Mouse (Mus musculus): ENCODE results near the gene Notch2. TPM values are rescaled to one million over a fixed set of nuclear protein-coding genes. Genes with fewer than 3 reads are reported as not detected.

The Notch2 gene
- polyA plus RNA-seq, 1 experiment from 2014 or later = 8.2 TPM

DNA sequence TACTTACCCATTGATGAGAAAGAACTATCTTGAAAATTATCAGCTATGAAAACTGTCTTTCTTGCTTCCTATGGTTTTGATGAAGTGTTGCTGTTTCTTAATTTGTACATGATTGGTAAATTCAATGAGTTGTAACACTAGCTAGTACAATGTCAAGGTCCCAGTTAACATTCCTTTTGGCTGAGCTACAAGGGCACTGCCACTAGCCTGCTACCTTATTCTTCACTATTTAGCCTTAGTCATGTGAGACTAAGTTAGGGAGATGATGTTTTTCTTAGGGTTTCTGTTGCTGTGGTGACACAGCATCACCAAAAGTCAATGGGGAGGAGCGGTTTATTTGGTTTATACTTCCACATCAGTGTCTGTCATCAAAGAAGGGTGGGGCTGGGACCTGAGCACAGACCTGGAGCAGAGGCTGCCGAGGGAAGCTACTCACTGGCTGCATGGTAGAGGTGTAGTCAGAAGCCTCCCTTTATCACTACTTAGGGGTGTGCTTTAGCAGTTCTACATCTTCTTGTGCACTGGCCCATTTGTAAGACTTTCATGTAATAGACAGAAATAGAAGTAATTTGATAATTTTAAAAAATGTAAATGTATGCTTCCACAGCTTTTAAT, 66.4 kb downstream of the Notch2 start:
- H3K36me3 ChIP-seq (ENCODE audit: control insufficient read depth, insufficient read depth, low read length) = no peaks in the 10 kb centered on the region
- peaks cover 12% of the 10 kb centered on the region for H3K4me1 ChIP-seq (ENCODE audit: control insufficient read depth, insufficient read depth, low read length)
- ATAC-seq (ENCODE audit: low read depth) = no peak
- no peaks in the 10 kb centered on the region for H3K9me3 ChIP-seq (ENCODE audit: control insufficient read depth, low read length)
- no peak overlapping the region for H3K4me2 ChIP-seq (ENCODE audit: low read depth, low read length)
- WGBS = 91% methylated on average over 2 of the region's 2 CpGs
- no peak overlapping the region for H3K27ac ChIP-seq (ENCODE audit: low read depth, low read length)
- H3K27me3 ChIP-seq (ENCODE audit: control insufficient read depth, insufficient read depth, low read length) = no peaks in the 10 kb centered on the region
- no peak overlapping the region for H3K9ac ChIP-seq (replicated peaks; ENCODE audit: low read depth, low read length)
- no peak overlapping the region for H3K4me3 ChIP-seq (ENCODE audit: low read depth, low read length)

DNA sequence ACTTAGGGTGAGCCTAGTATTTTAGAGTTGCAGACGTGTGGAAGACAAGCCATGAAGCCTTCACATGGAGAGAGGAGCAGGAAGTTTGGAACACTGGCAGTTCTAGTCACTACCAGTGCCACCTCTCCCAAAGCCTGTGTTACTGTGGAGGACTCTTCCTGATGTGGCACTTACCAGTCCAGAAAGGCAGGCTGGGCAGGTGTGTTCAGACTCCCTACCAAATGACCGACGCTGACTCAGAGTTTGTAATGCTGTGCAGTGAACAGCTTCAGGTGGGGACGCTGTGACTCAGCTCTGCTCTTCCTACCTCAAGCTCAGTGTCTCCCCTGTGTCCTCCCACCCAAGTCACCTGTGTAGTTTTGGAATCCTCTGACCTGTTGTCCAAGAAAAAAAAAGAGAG, 67.3 kb downstream of the Notch2 start:
- no peak for ATAC-seq (ENCODE audit: low read depth)
- no peaks in the 10 kb centered on the region for H3K9me3 ChIP-seq (ENCODE audit: control insufficient read depth, low read length)
- 90% methylated on average over 4 of the region's 4 CpGs for WGBS
- no peak overlapping the region for H3K27ac ChIP-seq (ENCODE audit: low read depth, low read length)
- H3K4me3 ChIP-seq (ENCODE audit: low read depth, low read length) = no peak overlapping the region
- H3K4me1 ChIP-seq (ENCODE audit: control insufficient read depth, insufficient read depth, low read length) = peaks cover 12% of the 10 kb centered on the region
- no peaks in the 10 kb centered on the region for H3K27me3 ChIP-seq (ENCODE audit: control insufficient read depth, insufficient read depth, low read length)
- no peak overlapping the region for H3K4me2 ChIP-seq (ENCODE audit: low read depth, low read length)
- H3K9ac ChIP-seq (replicated peaks; ENCODE audit: low read depth, low read length) = no peak overlapping the region
- H3K36me3 ChIP-seq (ENCODE audit: control insufficient read depth, insufficient read depth, low read length) = no peaks in the 10 kb centered on the region

DNA sequence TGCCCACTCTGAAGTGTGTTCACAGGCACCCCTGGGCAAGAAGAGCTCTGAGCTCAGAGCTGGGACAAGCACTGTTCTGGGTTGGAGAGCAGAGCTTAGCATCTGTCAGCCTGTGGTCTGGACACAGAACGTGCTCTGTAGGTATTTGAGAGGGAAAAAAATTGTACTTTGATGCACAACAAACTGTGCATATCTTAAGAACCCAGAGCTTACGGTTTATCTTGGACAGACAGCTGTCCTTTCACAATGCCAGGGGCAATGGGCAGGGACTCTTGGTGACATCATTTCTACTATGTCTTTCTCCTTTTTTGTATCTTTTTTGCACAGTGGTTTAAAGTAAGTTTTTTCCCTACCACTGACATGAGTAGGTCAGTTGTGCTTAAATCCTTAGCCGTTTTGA, 68.9 kb downstream of the Notch2 start:
- no peak overlapping the region for H3K27ac ChIP-seq (ENCODE audit: low read depth, low read length)

GRCm38 (mm10) chr3:98082972-98083371, 69.6 kb downstream of the Notch2 start:
- Histone ChIP-seq H3K4me2 (ENCODE audit: low read depth, low read length) (no peak overlapping the region), H3K27me3 (ENCODE audit: control insufficient read depth, insufficient read depth, low read length) (no peaks in the 10 kb centered on the region), H3K27ac (ENCODE audit: low read depth, low read length) (no peak overlapping the region), H3K4me1 (ENCODE audit: control insufficient read depth, insufficient read depth, low read length) (peaks cover 18% of the 10 kb centered on the region), H3K4me3 (ENCODE audit: low read depth, low read length) (no peak overlapping the region), H3K9ac (replicated peaks; ENCODE audit: low read depth, low read length) (no peak overlapping the region), H3K9me3 (ENCODE audit: control insufficient read depth, low read length) (no peaks in the 10 kb centered on the region), H3K36me3 (ENCODE audit: control insufficient read depth, insufficient read depth, low read length) (no peaks in the 10 kb centered on the region)
- ATAC-seq (ENCODE audit: low read depth) = no peak
- WGBS = 89% methylated on average over 3 of the region's 3 CpGs

More for the DNA sequence above, 68.9 kb downstream of the Notch2 start:
- Histone ChIP-seq H3K4me2 (ENCODE audit: low read depth, low read length) (no peak overlapping the region), H3K27me3 (ENCODE audit: control insufficient read depth, insufficient read depth, low read length) (no peaks in the 10 kb centered on the region), H3K9me3 (ENCODE audit: control insufficient read depth, low read length) (no peaks in the 10 kb centered on the region), H3K9ac (replicated peaks; ENCODE audit: low read depth, low read length) (no peak overlapping the region), H3K36me3 (ENCODE audit: control insufficient read depth, insufficient read depth, low read length) (no peaks in the 10 kb centered on the region), H3K4me3 (ENCODE audit: low read depth, low read length) (no peak overlapping the region), H3K4me1 (ENCODE audit: control insufficient read depth, insufficient read depth, low read length) (peaks cover 18% of the 10 kb centered on the region)
- ATAC-seq (ENCODE audit: low read depth) = no peak
- 84% methylated on average over 3 of the region's 3 CpGs for WGBS

DNA sequence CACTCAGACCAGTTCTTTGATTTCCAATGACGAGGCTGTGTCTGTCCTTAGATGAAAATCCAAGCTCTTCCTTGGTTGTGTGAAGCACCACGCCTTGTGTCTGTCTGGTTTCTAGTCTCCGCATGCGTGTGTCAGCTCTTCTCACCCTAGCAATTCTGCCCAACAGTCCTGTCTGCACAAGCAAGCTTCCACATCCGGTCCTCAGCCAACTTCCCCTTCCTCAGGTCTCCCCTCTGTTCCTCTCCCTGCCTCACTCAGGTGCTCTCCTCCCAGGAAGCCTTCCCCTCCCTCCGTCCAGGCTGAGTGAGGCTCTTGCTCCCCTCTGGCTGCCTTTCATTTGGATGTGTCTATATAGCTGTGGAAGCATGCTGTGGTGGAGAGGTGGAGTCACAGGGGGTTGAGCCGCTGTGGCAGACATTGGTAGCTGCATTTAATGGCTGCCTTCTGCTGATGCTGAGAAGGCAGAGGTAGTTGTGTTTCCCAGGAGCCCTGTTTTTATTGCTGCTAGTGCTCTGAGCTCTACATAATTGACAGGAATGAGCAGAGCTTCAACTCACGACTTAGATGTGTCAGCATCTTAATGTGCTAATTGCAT, 70.8 kb downstream of the Notch2 start:
- H3K4me2 ChIP-seq (ENCODE audit: low read depth, low read length) = no peak overlapping the region
- no peaks in the 10 kb centered on the region for H3K36me3 ChIP-seq (ENCODE audit: control insufficient read depth, insufficient read depth, low read length)
- WGBS = 51% methylated on average over 8 of the region's 8 CpGs
- peaks cover 18% of the 10 kb centered on the region for H3K4me1 ChIP-seq (ENCODE audit: control insufficient read depth, insufficient read depth, low read length)
- H3K27ac ChIP-seq (ENCODE audit: low read depth, low read length) = peak overlapping the region; percentile 11; the same call in 1 of the 2 replicates
- H3K27me3 ChIP-seq (ENCODE audit: control insufficient read depth, insufficient read depth, low read length) = no peaks in the 10 kb centered on the region
- ATAC-seq (ENCODE audit: low read depth) = peak; percentile 62; the same call in 1 of the 2 replicates
- no peak overlapping the region for H3K9ac ChIP-seq (replicated peaks; ENCODE audit: low read depth, low read length)
- H3K9me3 ChIP-seq (ENCODE audit: control insufficient read depth, low read length) = no peaks in the 10 kb centered on the region
- H3K4me3 ChIP-seq (ENCODE audit: low read depth, low read length) = no peak overlapping the region

DNA sequence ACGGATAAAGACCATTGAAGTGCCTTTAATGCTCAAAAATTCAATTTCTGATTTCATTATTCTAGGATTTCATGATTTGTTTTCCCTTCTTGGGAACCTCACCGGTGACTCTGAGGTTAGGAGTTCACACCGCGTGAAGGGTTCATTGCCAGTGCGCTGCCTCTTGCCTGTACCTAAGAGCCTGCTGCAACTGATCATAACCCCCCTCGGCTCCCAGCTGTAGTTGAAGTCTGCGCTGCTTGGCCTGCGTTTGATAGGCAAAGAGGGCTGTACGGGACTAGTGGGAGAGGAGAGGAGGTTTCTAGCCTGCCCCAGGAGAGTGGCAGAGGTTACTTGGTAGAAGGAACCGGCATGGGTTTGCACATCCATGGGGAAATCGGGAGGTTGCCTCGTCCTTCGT, 71.5 kb downstream of the Notch2 start:
- no peak overlapping the region for H3K4me3 ChIP-seq (ENCODE audit: low read depth, low read length)
- H3K9me3 ChIP-seq (ENCODE audit: control insufficient read depth, low read length) = no peaks in the 10 kb centered on the region
- no peaks in the 10 kb centered on the region for H3K27me3 ChIP-seq (ENCODE audit: control insufficient read depth, insufficient read depth, low read length)
- 58% methylated on average over 13 of the region's 13 CpGs for WGBS
- no peak overlapping the region for H3K9ac ChIP-seq (replicated peaks; ENCODE audit: low read depth, low read length)
- no peak for ATAC-seq (ENCODE audit: low read depth)
- no peak overlapping the region for H3K4me2 ChIP-seq (ENCODE audit: low read depth, low read length)
- no peaks in the 10 kb centered on the region for H3K36me3 ChIP-seq (ENCODE audit: control insufficient read depth, insufficient read depth, low read length)
- peaks cover 18% of the 10 kb centered on the region for H3K4me1 ChIP-seq (ENCODE audit: control insufficient read depth, insufficient read depth, low read length)
- peak overlapping the region; percentile 40 for H3K27ac ChIP-seq (ENCODE audit: low read depth, low read length)

- no peaks in the 10 kb centered on the region for H3K9me3 ChIP-seq (ENCODE audit: control insufficient read depth, low read length)
- H3K4me3 ChIP-seq (ENCODE audit: low read depth, low read length) = no peak overlapping the region
- no peaks in the 10 kb centered on the region for H3K27me3 ChIP-seq (ENCODE audit: control insufficient read depth, insufficient read depth, low read length)
- H3K36me3 ChIP-seq (ENCODE audit: control insufficient read depth, insufficient read depth, low read length) = no peaks in the 10 kb centered on the region
- WGBS = 50% methylated on average over 5 of the region's 5 CpGs
- ATAC-seq (ENCODE audit: low read depth) = peak; percentile 23; the same call in 1 of the 2 replicates
- H3K4me2 ChIP-seq (ENCODE audit: low read depth, low read length) = no peak overlapping the region
- H3K27ac ChIP-seq (ENCODE audit: low read depth, low read length) = no peak overlapping the region; the same call in 1 of the 2 replicates
- no peak overlapping the region for H3K9ac ChIP-seq (replicated peaks; ENCODE audit: low read depth, low read length)
- peaks cover 18% of the 10 kb centered on the region for H3K4me1 ChIP-seq (ENCODE audit: control insufficient read depth, insufficient read depth, low read length)
Observed at GRCm38 (mm10) chr3:98085812-98086268, 72.5 kb downstream of the Notch2 start.

DNA sequence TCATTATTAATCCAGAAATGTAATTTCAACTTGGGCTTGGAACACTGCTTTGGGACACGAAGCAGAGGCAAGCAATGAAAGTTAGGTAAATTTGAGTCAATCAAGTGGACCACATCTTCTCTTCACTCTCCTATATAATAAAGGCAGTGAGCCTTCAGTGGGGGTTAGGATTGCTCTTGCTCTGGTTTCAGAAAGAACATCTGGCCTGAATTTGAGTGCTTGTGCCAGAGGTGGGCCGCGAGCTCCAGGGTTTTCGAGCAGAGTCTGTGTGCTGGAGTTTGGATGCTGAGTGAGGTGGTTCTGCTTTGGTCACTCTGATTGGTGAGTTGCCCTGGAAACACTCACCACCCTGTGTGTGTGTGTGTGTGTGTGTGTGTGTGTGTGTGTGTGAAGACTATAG, 73.1 kb downstream of the Notch2 start:
- 82% methylated on average over 4 of the region's 4 CpGs for WGBS
- Histone ChIP-seq H3K27ac (ENCODE audit: low read depth, low read length) (no peak overlapping the region), H3K36me3 (ENCODE audit: control insufficient read depth, insufficient read depth, low read length) (no peaks in the 10 kb centered on the region), H3K4me1 (ENCODE audit: control insufficient read depth, insufficient read depth, low read length) (peaks cover 18% of the 10 kb centered on the region), H3K27me3 (ENCODE audit: control insufficient read depth, insufficient read depth, low read length) (no peaks in the 10 kb centered on the region), H3K9ac (replicated peaks; ENCODE audit: low read depth, low read length) (no peak overlapping the region), H3K9me3 (ENCODE audit: control insufficient read depth, low read length) (no peaks in the 10 kb centered on the region), H3K4me2 (ENCODE audit: low read depth, low read length) (no peak overlapping the region), H3K4me3 (ENCODE audit: low read depth, low read length) (no peak overlapping the region)
- no peak for ATAC-seq (ENCODE audit: low read depth)

- Histone ChIP-seq H3K4me3 (ENCODE audit: low read depth, low read length) (no peak overlapping the region), H3K27me3 (ENCODE audit: control insufficient read depth, insufficient read depth, low read length) (no peaks in the 10 kb centered on the region), H3K36me3 (ENCODE audit: control insufficient read depth, insufficient read depth, low read length) (no peaks in the 10 kb centered on the region), H3K4me2 (ENCODE audit: low read depth, low read length) (no peak overlapping the region), H3K27ac (ENCODE audit: low read depth, low read length) (no peak overlapping the region), H3K9me3 (ENCODE audit: control insufficient read depth, low read length) (no peaks in the 10 kb centered on the region), H3K4me1 (ENCODE audit: control insufficient read depth, insufficient read depth, low read length) (peaks cover 18% of the 10 kb centered on the region), H3K9ac (replicated peaks; ENCODE audit: low read depth, low read length) (no peak overlapping the region)
- ATAC-seq (ENCODE audit: low read depth) = no peak
- WGBS = 81% methylated on average over 5 of the region's 5 CpGs
Observed at GRCm38 (mm10) chr3:98086860-98087259, 73.5 kb downstream of the Notch2 start.

Data from neural tube, embryonic 14.5 days (tissue).